Mouse (Mus musculus) heart, embryonic 14.5 days (tissue): ENCODE results near the gene Dlx1. TPM values are rescaled to one million over a fixed set of nuclear protein-coding genes. Genes with fewer than 3 reads are reported as not detected.

Source experiments
- ATAC-seq: fragments of 200-750 bp; cut with Nextera tagmentation; 2 replicates; pipeline ENCODE4 v1.8.0; 2017; ENCODE audit warnings: low read depth, moderate TSS enrichment; ENCODE audit not compliant: insufficient number of reproducible peaks, insufficient read depth, low FRiP score
- H3K27ac ChIP-seq, 2 experiments: fragments of 200-500 bp in 1 of 2; fragments of 300-500 bp in 1 of 2; sonication (generic) in 1 of 2; replicated peaks in 1 of 2; 2 replicates each; pipeline ENCODE4 v1.5.1; 2012 to 2014; ENCODE audit warnings: low read depth in 2 of 2, low read length in 2 of 2, control low read depth in 1 of 2, mild to moderate bottlenecking in 1 of 2, mixed read lengths in 1 of 2; ENCODE audit not compliant: control insufficient read depth in 1 of 2, insufficient read depth in 1 of 2
- H3K27me3 ChIP-seq: fragments of 300-500 bp; sonication (generic); 2 replicates; pipeline ENCODE4 v1.6.1; 2014; ENCODE audit warnings: mild to moderate bottlenecking, low read length, control low read depth; ENCODE audit not compliant: control insufficient read depth, insufficient read depth
- H3K36me3 ChIP-seq: fragments of 300-500 bp; sonication (generic); 2 replicates; pipeline ENCODE4 v1.6.1; 2014; ENCODE audit warnings: mild to moderate bottlenecking, control low read depth, low read length, mixed read lengths; ENCODE audit not compliant: control insufficient read depth, insufficient read depth
- H3K4me1 ChIP-seq, 2 experiments: fragments of 200-500 bp in 1 of 2; fragments of 300-500 bp in 1 of 2; sonication (generic) in 1 of 2; 2 replicates each; pipeline ENCODE4 v1.6.1; 2012 to 2014; ENCODE audit warnings: low read length in 2 of 2, control low read depth in 1 of 2, mixed read lengths in 1 of 2; ENCODE audit not compliant: control insufficient read depth in 2 of 2, insufficient read depth in 2 of 2
- H3K4me2 ChIP-seq: fragments of 300-500 bp; sonication (generic); 2 replicates; pipeline ENCODE4 v1.6.1; 2014; ENCODE audit warnings: mild to moderate bottlenecking, low read length
- H3K4me3 ChIP-seq, 2 experiments: fragments of 200-500 bp in 1 of 2; fragments of 300-500 bp in 1 of 2; sonication (generic) in 1 of 2; 2 replicates each; pipeline ENCODE4 v1.5.1; 2012 to 2014; ENCODE audit warnings: low read length in 2 of 2, mild to moderate bottlenecking in 2 of 2, control low read depth in 1 of 2, low read depth in 1 of 2, moderate library complexity in 1 of 2; ENCODE audit not compliant: control insufficient read depth in 1 of 2, insufficient read depth in 1 of 2
- H3K9ac ChIP-seq: fragments of 300-500 bp; sonication (generic); 2 replicates; pipeline ENCODE4 v1.6.1; 2014; ENCODE audit warnings: mild to moderate bottlenecking, low read length
- H3K9me3 ChIP-seq: fragments of 300-500 bp; sonication (generic); 2 replicates; pipeline ENCODE4 v1.6.1; 2016; ENCODE audit warnings: low read length, control low read depth; ENCODE audit not compliant: control insufficient read depth
- WGBS: fragments of 180-500 bp; shearing (Covaris S2); extraction: QIAGEN DNeasy Blood & Tissue Kit; methylation state at CpG from one replicate; pipeline ENCODE4 v1.1.7; 2014; 5-methylcytosine and 5-hydroxymethylcytosine counted together
- polyA plus RNA-seq: library from polyadenylated mRNA; unstranded; fragments of >200 nt; fragmentation: Nextera tagmentation; extraction: Ambion mirVana; gene quantifications from 2 replicates; pipeline ENCODE4 v1.2.1, GENCODE M21; 2014

The Dlx1 gene
- polyA plus RNA-seq, 1 experiment from 2014 or later = not detected

DNA sequence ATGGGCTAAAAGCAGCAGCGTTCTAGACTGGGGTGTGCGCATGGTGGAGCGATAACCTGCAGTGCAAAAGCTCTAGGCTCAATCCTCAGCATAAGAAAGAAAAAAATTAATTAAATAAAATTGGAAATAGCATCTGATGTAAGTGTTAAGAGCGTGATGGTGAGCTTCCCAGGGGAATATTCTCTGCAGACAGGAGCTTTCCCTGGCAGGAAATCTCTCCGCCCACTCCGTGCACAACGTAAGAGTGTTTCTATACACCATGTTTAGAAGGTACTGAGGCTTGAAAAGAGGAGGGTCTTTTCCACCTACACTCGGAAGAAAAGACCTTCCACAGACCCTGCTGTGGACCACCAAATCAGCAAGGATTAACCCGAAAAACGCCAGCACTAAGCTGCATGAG is 33.4 kb upstream of the Dlx1 start:
- no peaks in the 10 kb centered on the region for H3K27me3 ChIP-seq
- 72% methylated on average over 10 of the region's 10 CpGs for WGBS
- no peak overlapping the region for H3K4me3 ChIP-seq
- H3K9me3 ChIP-seq = no peaks in the 10 kb centered on the region
- no peak overlapping the region for H3K27ac ChIP-seq
- ATAC-seq = no peak
- no peaks in the 10 kb centered on the region for H3K36me3 ChIP-seq
- no peak overlapping the region for H3K4me2 ChIP-seq
- H3K9ac ChIP-seq = no peak overlapping the region
- H3K4me1 ChIP-seq = no peaks in the 10 kb centered on the region

DNA sequence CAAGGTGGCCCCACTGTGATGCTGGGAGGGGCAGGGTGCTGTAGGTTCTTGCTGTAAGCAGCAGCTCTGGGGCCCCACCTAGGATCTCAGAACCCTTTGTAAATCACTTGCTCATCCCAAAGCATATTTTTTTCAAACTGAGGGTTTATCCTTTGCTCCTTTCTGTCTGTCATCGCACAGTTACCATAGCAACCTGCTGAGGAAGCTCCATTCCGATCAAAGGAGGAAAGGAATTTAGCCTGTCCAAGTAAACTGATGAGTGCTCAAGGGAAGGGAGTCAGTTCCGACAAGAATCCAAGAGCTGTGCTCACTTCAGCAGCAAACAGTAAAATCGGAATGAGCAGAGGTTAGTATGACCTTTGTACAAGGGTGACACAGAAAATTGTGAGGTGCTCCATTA is 32.9 kb upstream of the Dlx1 start:
- Histone ChIP-seq H3K9ac (no peak overlapping the region), H3K4me1 (no peaks in the 10 kb centered on the region), H3K27me3 (no peaks in the 10 kb centered on the region), H3K4me3 (no peak overlapping the region), H3K9me3 (no peaks in the 10 kb centered on the region), H3K36me3 (no peaks in the 10 kb centered on the region), H3K27ac (no peak overlapping the region), H3K4me2 (no peak overlapping the region)
- no peak for ATAC-seq
- whole genome bisulfite sequencing = 42% methylated on average over 4 of the region's 4 CpGs

DNA sequence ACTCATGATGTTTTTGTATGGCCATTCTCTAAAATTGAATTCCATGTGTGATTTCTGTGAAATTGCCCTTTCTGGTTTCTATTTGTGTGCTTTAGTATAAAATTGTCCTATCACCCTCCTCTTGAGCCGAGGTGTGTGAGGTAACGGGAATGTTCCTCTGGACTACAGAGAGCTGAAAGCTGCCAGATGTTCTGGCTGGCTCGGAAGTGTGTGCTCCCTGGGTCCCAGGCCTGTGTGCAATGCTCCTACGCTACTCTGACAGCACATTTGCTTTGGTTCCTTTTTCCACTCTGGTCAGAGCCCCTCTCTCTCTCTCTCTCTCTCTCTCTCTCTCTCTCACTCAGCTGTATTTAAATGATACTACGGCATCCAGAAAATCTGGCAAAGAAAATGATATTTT is 30.7 kb upstream of the Dlx1 start:
- Histone ChIP-seq H3K9ac (no peak overlapping the region), H3K4me2 (no peak overlapping the region), H3K4me1 (no peaks in the 10 kb centered on the region), H3K27me3 (no peaks in the 10 kb centered on the region), H3K9me3 (no peaks in the 10 kb centered on the region), H3K27ac (no peak overlapping the region), H3K36me3 (no peaks in the 10 kb centered on the region), H3K4me3 (no peak overlapping the region)
- ATAC-seq = no peak
- WGBS = 56% methylated on average over 5 of the region's 5 CpGs

- no peaks in the 10 kb centered on the region for H3K4me1 ChIP-seq
- H3K9ac ChIP-seq = no peak overlapping the region
- no peaks in the 10 kb centered on the region for H3K9me3 ChIP-seq
- H3K27ac ChIP-seq = no peak overlapping the region
- H3K4me3 ChIP-seq = no peak overlapping the region
- H3K4me2 ChIP-seq = no peak overlapping the region
- no peaks in the 10 kb centered on the region for H3K36me3 ChIP-seq
- ATAC-seq = no peak
- no peaks in the 10 kb centered on the region for H3K27me3 ChIP-seq
- WGBS = 74% methylated on average over 16 of the region's 16 CpGs
Measured at GRCm38 (mm10) chr2:71499276-71500230, 28.4 kb upstream of the Dlx1 start.

DNA sequence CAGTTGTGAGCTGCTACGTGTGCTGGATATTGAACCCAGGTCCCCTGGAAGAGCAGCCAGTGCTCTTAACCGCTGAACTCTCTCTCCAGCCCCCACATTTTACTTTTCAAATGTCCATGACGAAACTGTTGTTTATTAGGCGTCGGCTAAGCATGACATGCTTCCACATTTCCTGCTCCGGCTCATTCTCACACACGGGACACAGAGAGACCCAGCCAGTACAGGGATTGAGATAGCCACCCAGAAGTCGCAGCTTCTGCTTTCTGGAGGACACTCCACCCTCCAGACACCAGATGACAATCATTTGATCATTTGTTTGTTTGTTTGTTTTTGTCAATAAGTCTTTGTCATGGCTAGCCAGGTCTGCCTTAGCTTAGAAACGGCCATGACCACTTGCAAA is 23.1 kb upstream of the Dlx1 start:
- H3K4me2 ChIP-seq = no peak overlapping the region
- no peaks in the 10 kb centered on the region for H3K36me3 ChIP-seq
- no peak overlapping the region for H3K27ac ChIP-seq
- H3K27me3 ChIP-seq = no peaks in the 10 kb centered on the region
- 72% methylated on average over 9 of the region's 9 CpGs for WGBS
- H3K4me3 ChIP-seq = no peak overlapping the region
- no peak for ATAC-seq
- H3K4me1 ChIP-seq = no peaks in the 10 kb centered on the region
- H3K9me3 ChIP-seq = no peaks in the 10 kb centered on the region
- no peak overlapping the region for H3K9ac ChIP-seq

DNA sequence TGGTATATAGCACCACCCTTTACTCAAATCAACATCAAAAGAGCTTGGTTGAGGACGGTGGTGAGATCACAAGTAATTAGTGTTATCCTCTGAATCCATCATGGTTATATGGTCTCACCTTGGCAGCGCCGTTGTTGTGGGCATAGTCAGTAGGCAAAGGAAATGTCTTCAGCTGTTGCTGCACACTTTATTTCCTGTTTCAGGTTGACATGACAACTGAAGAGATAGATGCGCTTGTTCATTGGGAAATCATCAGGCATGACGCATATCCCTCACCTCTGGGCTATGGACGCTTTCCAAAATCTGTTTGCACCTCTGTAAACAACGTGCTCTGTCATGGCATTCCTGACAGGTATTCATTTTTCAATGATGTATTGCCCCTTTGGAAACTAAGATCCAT is 16.7 kb upstream of the Dlx1 start:
- Histone ChIP-seq H3K4me3 (no peak overlapping the region), H3K9me3 (no peaks in the 10 kb centered on the region), H3K9ac (no peak overlapping the region), H3K27me3 (no peaks in the 10 kb centered on the region), H3K36me3 (no peaks in the 10 kb centered on the region; the same call in 1 of the 2 replicates), H3K27ac (no peak overlapping the region), H3K4me2 (no peak overlapping the region), H3K4me1 (no peaks in the 10 kb centered on the region)
- WGBS = 90% methylated on average over 7 of the region's 7 CpGs
- ATAC-seq = no peak

DNA sequence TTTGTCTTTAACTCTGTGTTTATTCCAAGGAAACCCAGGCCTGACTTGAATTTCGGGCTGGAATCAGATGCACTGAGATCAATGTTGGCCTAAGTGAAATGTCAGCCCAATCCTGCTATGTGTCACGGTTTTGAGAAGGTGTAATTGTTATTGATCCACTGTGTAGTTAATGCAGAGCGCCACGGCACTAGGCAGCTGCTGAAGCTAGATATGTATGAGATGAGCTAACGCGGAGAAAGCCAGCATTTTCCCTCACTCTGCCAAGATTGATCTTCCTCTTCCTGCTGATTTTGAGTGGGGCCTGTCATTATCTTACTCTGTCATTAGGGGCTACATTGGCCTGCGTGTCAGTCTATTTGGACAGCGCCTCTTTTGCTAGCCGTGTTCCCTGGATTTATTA is 15.6 kb upstream of the Dlx1 start:
- Histone ChIP-seq H3K9me3 (no peaks in the 10 kb centered on the region), H3K27ac (no peak overlapping the region), H3K27me3 (no peaks in the 10 kb centered on the region), H3K4me1 (no peaks in the 10 kb centered on the region), H3K4me3 (no peak overlapping the region), H3K36me3 (no peaks in the 10 kb centered on the region; the same call in 1 of the 2 replicates), H3K9ac (no peak overlapping the region), H3K4me2 (no peak overlapping the region)
- 82% methylated on average over 9 of the region's 9 CpGs for WGBS
- ATAC-seq = no peak

DNA sequence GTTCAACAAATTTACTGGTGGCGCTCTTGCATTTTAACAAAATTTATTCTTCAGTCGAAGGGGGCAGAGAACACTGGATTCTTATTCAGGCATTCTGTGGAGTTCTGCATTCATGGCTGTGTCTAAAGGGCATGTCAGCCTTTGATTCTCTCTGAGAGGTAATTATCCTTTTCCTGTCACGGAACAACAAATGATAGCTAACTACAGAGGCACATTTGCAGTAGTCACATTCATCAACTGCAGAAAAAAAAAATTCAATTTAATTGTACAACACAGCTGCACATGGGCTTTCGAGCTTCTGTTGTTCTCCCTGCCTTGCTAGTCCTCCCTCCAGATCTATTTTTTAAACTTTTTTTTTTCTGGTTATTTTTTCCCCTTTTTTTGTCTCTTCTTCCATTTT is 10.9 kb upstream of the Dlx1 start:
- H3K4me2 ChIP-seq = no peak overlapping the region
- no peaks in the 10 kb centered on the region for H3K9me3 ChIP-seq
- no peak for ATAC-seq
- 83% methylated on average over 4 of the region's 4 CpGs for WGBS
- no peaks in the 10 kb centered on the region; the same call in 1 of the 2 replicates for H3K36me3 ChIP-seq
- H3K9ac ChIP-seq = no peak overlapping the region
- peaks cover 18% of the 10 kb centered on the region for H3K27me3 ChIP-seq
- H3K27ac ChIP-seq = no peak overlapping the region
- H3K4me3 ChIP-seq = no peak overlapping the region
- no peaks in the 10 kb centered on the region for H3K4me1 ChIP-seq
